11 mouse cellular contexts compared by ENCODE assay signal in the genomic region with DNA sequence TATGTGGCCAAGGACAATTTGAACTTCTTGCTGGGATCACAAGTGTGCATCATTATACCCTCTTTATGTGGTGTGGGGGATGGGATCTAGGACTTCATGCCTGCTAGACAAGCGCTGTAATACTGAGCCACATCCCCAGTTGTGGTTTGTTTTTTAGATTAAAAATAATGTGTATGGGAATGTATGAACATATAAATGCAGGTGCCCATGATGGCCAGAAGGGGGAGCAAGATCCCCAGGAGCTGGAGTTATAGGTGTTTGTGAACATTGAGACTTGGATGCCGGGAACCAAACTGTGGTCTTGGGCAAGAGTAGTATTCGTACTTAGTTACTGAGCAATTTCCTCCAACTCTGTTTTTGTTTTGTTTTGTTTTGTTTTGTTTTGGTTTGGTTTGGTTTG. TPM values are rescaled to one million over a fixed set of nuclear protein-coding genes. Genes with fewer than 3 reads are reported as not detected.
DNase-seq lines count a peak whose midpoint lies in the region; ATAC-seq and TF ChIP-seq lines count a peak whose summit lies in the region.
"Had no signal": no experiment of that assay in that cellular context is flagged by ENCODE, and none has a peak within 500 bp of the region (broad histone marks: within the 10 kb centered on the region; RNA-seq: fewer than 3 reads in every experiment).

No protein-coding gene starts in this region.

- ATAC-seq in kidney, embryonic 15.5 days (replicated peaks; ENCODE audit: low FRiP score): no peak
- no peak for ATAC-seq in G1E (ENCODE audit: extremely low read depth, insufficient number of reproducible peaks, low FRiP score, poor library complexity, severe bottlenecking)
- no peak for ATAC-seq in cerebellum, adult (ENCODE audit: insufficient number of reproducible peaks, low FRiP score, low TSS enrichment)

- intact Hi-C loops in left cerebral cortex, postnatal 25 days (cut with DNase I): no loop called here

- H3K4me2 ChIP-seq in kidney, embryonic 15.5 days: no peak overlapping the region

- DNase-seq in kidney, adult 9 months: peak; percentile 20
- peak; percentile 68 for DNase-seq in A20 (ENCODE audit: low read depth, low spot score)
- no peak for DNase-seq in G1E (ENCODE audit: low spot score)
- peak; percentile 28 for DNase-seq in lung, postnatal 14 days
- DNase-seq in left cerebral cortex, postnatal 25 days (ENCODE audit: low spot score in 2 of 2): no peak
- DNase-seq: embryo, embryonic 11 days; kidney, postnatal 10 days; right cerebral cortex, adult 18-20 months; thymus, postnatal 25 days had no signal

- H3K9me3 ChIP-seq in kidney, embryonic 15.5 days (replicated peaks): no peaks in the 10 kb centered on the region; the same call in 1 of the 2 replicates
- H3K9me3 ChIP-seq in G1E (replicated peaks): no peaks in the 10 kb centered on the region

- H3K4me3 ChIP-seq in kidney, embryonic 15.5 days (replicated peaks): no peak overlapping the region
- H3K4me3 ChIP-seq in G1E (ENCODE audit: low read depth, low read length): no peak overlapping the region

- TF ChIP-seq CTCF in G1E (IDR thresholded peaks at IDR 0.05; ENCODE audit: low read depth, low read length): peak; percentile 53; the same call in 1 of the 2 replicates

- H3K36me3 ChIP-seq in kidney, embryonic 15.5 days: no peaks in the 10 kb centered on the region
- H3K36me3 ChIP-seq in G1E (replicated peaks): no peaks in the 10 kb centered on the region

- H3K9ac ChIP-seq in kidney, embryonic 15.5 days: no peak overlapping the region

- H3K27me3 ChIP-seq in kidney, embryonic 15.5 days: 0 out of 2 replicates have a peak, but pooled peaks cover 3% of the 10 kb centered on the region
- H3K27me3 ChIP-seq in G1E (ENCODE audit: insufficient read depth, low read length): peaks cover 4% of the 10 kb centered on the region; the same call in 1 of the 2 replicates

- H3K4me1 ChIP-seq in kidney, embryonic 15.5 days: peaks cover 40% of the 10 kb centered on the region
- H3K4me1 ChIP-seq in G1E (ENCODE audit: insufficient read depth, low read depth, low read length): peaks cover 63% of the 10 kb centered on the region

- no peak overlapping the region for H3K27ac ChIP-seq in kidney, embryonic 15.5 days

- 76% methylated on average over 3 of the region's 3 CpGs for WGBS in kidney, embryonic 15.5 days

RNA-seq across cellular contexts. Expression of a gene that starts 1.3 kb away (rescaled TPM):
- 25.9 and 33.4 TPM in 2 replicates for polyA plus RNA-seq in kidney, embryonic 15.5 days (2015; fragmentation: Nextera tagmentation; extraction: Ambion mirVana)
- total RNA-seq in G1E (2014; fragmentation: Nextera tagmentation) (15.0 and 15.5 TPM in 2 replicates), G1E (2017) (21.2 and 22.3 TPM in 2 replicates)
- polyA plus RNA-seq in G1E (2012): 3.2 and 4.1 TPM in 2 replicates
- 10 to 100 TPM; 24.0 to 30.0 TPM for total RNA-seq in left cerebral cortex, postnatal 25 days (2021)

RNA-seq across cellular contexts. Expression of a gene that starts 38.0 kb away (rescaled TPM):
- 9.5 and 9.6 TPM in 2 replicates for polyA plus RNA-seq in kidney, embryonic 15.5 days (2015; fragmentation: Nextera tagmentation; extraction: Ambion mirVana)
- total RNA-seq in G1E (2014; fragmentation: Nextera tagmentation): 2.8 and 6.5 TPM in 2 replicates
- total RNA-seq in G1E (2017): 5.1 and 5.6 TPM in 2 replicates
- 10.6 and 12.0 TPM in 2 replicates for polyA plus RNA-seq in G1E (2012)
- 10 to 100 TPM in 1 of 2 experiments, 1 to 10 TPM in 1; 9.3 to 10.4 TPM for total RNA-seq in left cerebral cortex, postnatal 25 days (2021)

RNA-seq across cellular contexts. Expression of a gene that starts 38.1 kb away (rescaled TPM):
- polyA plus RNA-seq in kidney, embryonic 15.5 days (2015; fragmentation: Nextera tagmentation; extraction: Ambion mirVana): 126 and 129 TPM in 2 replicates
- total RNA-seq in G1E (2014; fragmentation: Nextera tagmentation) (54.5 and 57.3 TPM in 2 replicates), G1E (2017) (92.9 and 105 TPM in 2 replicates)
- polyA plus RNA-seq in G1E (2012): 6.9 and 27.4 TPM in 2 replicates
- total RNA-seq in left cerebral cortex, postnatal 25 days (2021): 10 to 100 TPM; 49.9 to 55.9 TPM

Comparison
In these comparisons a context has a peak if more than half of its experiments do, and no peak if none do; other contexts are left out.
1. DNase-seq: peak in kidney, adult 9 months (single experiment), A20 (single experiment) and lung, postnatal 14 days (single experiment); none in G1E (single experiment) and left cerebral cortex, postnatal 25 days (0 of 2).